Mouse (Mus musculus) limb, embryonic 10.5 days (tissue): ENCODE measurements around the gene Homer3. TPM values are rescaled to one million over a fixed set of nuclear protein-coding genes. Genes with fewer than 3 reads are reported as not detected.

Experiments used
- polyA plus RNA-seq: library from polyadenylated mRNA; unstranded; fragments of >200 nt; fragmentation: Nextera tagmentation; extraction: Ambion mirVana; gene quantifications from 2 replicates; pipeline ENCODE4 v1.2.1, GENCODE M21; 2016

Homer3 gene
- polyA plus RNA-seq, 1 experiment from 2014 or later = 139 TPM

Other genes starting within 250 kb of the Homer3 start
- gene Mau2, start 240.1 kb upstream of the Homer3 start, polyA plus RNA-seq = 59.5 and 66.7 TPM in 2 replicates
- 53.5 and 60.7 TPM in 2 replicates for gene Sugp1, start 240.0 kb upstream of the Homer3 start, polyA plus RNA-seq
- 0.59 and 0.73 TPM in 2 replicates for gene Tm6sf2, start 209.9 kb upstream of the Homer3 start, polyA plus RNA-seq
- gene Hapln4, start 199.4 kb upstream of the Homer3 start, polyA plus RNA-seq = 0.04 TPM in 1 of 2 replicates, not detected in the other
- gene Ncan, start 162.0 kb upstream of the Homer3 start, polyA plus RNA-seq = 0.29 and 0.61 TPM in 2 replicates
- gene Nr2c2ap, start 151.5 kb upstream of the Homer3 start, polyA plus RNA-seq = 29.6 and 35.9 TPM in 2 replicates
- 20.1 and 27.9 TPM in 2 replicates for gene Rfxank, start 143.7 kb upstream of the Homer3 start, polyA plus RNA-seq
- 45.3 and 49.8 TPM in 2 replicates for gene Borcs8, start 143.3 kb upstream of the Homer3 start, polyA plus RNA-seq
- gene Mef2b, start 143.1 kb upstream of the Homer3 start, polyA plus RNA-seq = 0.29 and 0.60 TPM in 2 replicates
- gene Tmem161a, start 110.5 kb upstream of the Homer3 start, polyA plus RNA-seq = 79.8 and 85.0 TPM in 2 replicates
- 2.8 and 3.6 TPM in 2 replicates for gene Slc25a42, start 70.5 kb upstream of the Homer3 start, polyA plus RNA-seq
- gene Sugp2, start 48.6 kb upstream of the Homer3 start, polyA plus RNA-seq = 39.7 and 51.4 TPM in 2 replicates
- 26.8 and 27.6 TPM in 2 replicates for gene Armc6, start 48.4 kb upstream of the Homer3 start, polyA plus RNA-seq
- 58.9 and 59.4 TPM in 2 replicates for gene Ddx49, start 19.7 kb downstream of the Homer3 start, polyA plus RNA-seq
- 293 and 321 TPM in 2 replicates for gene Cope, start 19.7 kb downstream of the Homer3 start, polyA plus RNA-seq
- 3.2 and 4.6 TPM in 2 replicates for gene Cers1, start 32.9 kb downstream of the Homer3 start, polyA plus RNA-seq
- gene Gdf1, start 47.0 kb downstream of the Homer3 start, polyA plus RNA-seq = 7.9 and 13.8 TPM in 2 replicates
- 25.6 and 26.7 TPM in 2 replicates for gene Upf1, start 70.5 kb downstream of the Homer3 start, polyA plus RNA-seq
- gene Comp, start 90.7 kb downstream of the Homer3 start, polyA plus RNA-seq = 0.08 and 0.35 TPM in 2 replicates
- gene Crtc1, start 156.8 kb downstream of the Homer3 start, polyA plus RNA-seq = 20.1 and 23.2 TPM in 2 replicates
- gene Klhl26, start 194.1 kb downstream of the Homer3 start, polyA plus RNA-seq = 24.1 and 29.0 TPM in 2 replicates
- 22.4 and 23.7 TPM in 2 replicates for gene Tmem59l, start 204.5 kb downstream of the Homer3 start, polyA plus RNA-seq
- gene Crlf1, start 210.3 kb downstream of the Homer3 start, polyA plus RNA-seq = 79.8 and 126 TPM in 2 replicates
- gene Rex1bd, start 223.9 kb downstream of the Homer3 start, polyA plus RNA-seq = 126 and 143 TPM in 2 replicates
- 877 and 996 TPM in 2 replicates for gene Uba52, start 228.0 kb downstream of the Homer3 start, polyA plus RNA-seq
- gene Fkbp8, start 244.9 kb downstream of the Homer3 start, polyA plus RNA-seq = 297 and 310 TPM in 2 replicates
- gene Kxd1, start 245.1 kb downstream of the Homer3 start, polyA plus RNA-seq = 45.4 and 46.6 TPM in 2 replicates